Mouse (Mus musculus): ENCODE results near the gene Celsr1. TPM values are rescaled to one million over a fixed set of nuclear protein-coding genes. Genes with fewer than 3 reads are reported as not detected.

Gene Celsr1
- polyA plus RNA-seq, 1 experiment from 2014 or later: 5.1 TPM

GRCm38 (mm10) chr15:85991453-85992124 lies 42.0 kb downstream of the Celsr1 start:
- Histone ChIP-seq H3K4me2 (replicated peaks; ENCODE audit: low read depth, low read length) (no peak overlapping the region), H3K4me3 (ENCODE audit: low read depth, low read length) (no peak overlapping the region), H3K27me3 (ENCODE audit: control insufficient read depth, insufficient read depth, low read length) (no peaks in the 10 kb centered on the region), H3K4me1 (replicated peaks; ENCODE audit: control insufficient read depth, insufficient read depth, low read length) (peaks cover 14% of the 10 kb centered on the region), H3K36me3 (ENCODE audit: control insufficient read depth, insufficient read depth, low read length) (no peaks in the 10 kb centered on the region), H3K9ac (ENCODE audit: low read depth, low read length) (no peak overlapping the region), H3K9me3 (ENCODE audit: control insufficient read depth, low read length) (no peaks in the 10 kb centered on the region), H3K27ac (ENCODE audit: low read depth, low read length) (peak overlapping the region; percentile 13)
- WGBS: 59% methylated on average over 5 of the region's 5 CpGs
- ATAC-seq (ENCODE audit: low FRiP score) (no peak), DNase-seq (ENCODE audit: low spot score) (no peak)

- Histone ChIP-seq H3K4me2 (replicated peaks; ENCODE audit: low read depth, low read length) (no peak overlapping the region), H3K36me3 (ENCODE audit: control insufficient read depth, insufficient read depth, low read length) (no peaks in the 10 kb centered on the region), H3K27ac (ENCODE audit: low read depth, low read length) (no peak overlapping the region; the same call in 1 of the 2 replicates), H3K27me3 (ENCODE audit: control insufficient read depth, insufficient read depth, low read length) (no peaks in the 10 kb centered on the region), H3K9ac (ENCODE audit: low read depth, low read length) (no peak overlapping the region), H3K4me3 (ENCODE audit: low read depth, low read length) (no peak overlapping the region), H3K4me1 (replicated peaks; ENCODE audit: control insufficient read depth, insufficient read depth, low read length) (peaks cover 14% of the 10 kb centered on the region), H3K9me3 (ENCODE audit: control insufficient read depth, low read length) (no peaks in the 10 kb centered on the region)
- no peak for DNase-seq (ENCODE audit: low spot score)
- 90% methylated on average over 17 of the region's 17 CpGs for WGBS
- no peak for ATAC-seq (ENCODE audit: low FRiP score)
Observed at GRCm38 (mm10) chr15:85990696-85991443, 42.7 kb downstream of the Celsr1 start.

GRCm38 (mm10) chr15:85987896-85988295 lies 45.7 kb downstream of the Celsr1 start:
- H3K27me3 ChIP-seq (ENCODE audit: control insufficient read depth, insufficient read depth, low read length): no peaks in the 10 kb centered on the region
- no peak overlapping the region for H3K4me2 ChIP-seq (replicated peaks; ENCODE audit: low read depth, low read length)
- no peaks in the 10 kb centered on the region for H3K36me3 ChIP-seq (ENCODE audit: control insufficient read depth, insufficient read depth, low read length)
- no peak overlapping the region for H3K9ac ChIP-seq (ENCODE audit: low read depth, low read length)
- no peak for ATAC-seq (ENCODE audit: low FRiP score)
- WGBS: 80% methylated on average over 5 of the region's 5 CpGs
- DNase-seq (ENCODE audit: low spot score): no peak
- 0 out of 2 replicates have a peak, but pooled peaks cover 5% of the 10 kb centered on the region for H3K4me1 ChIP-seq (replicated peaks; ENCODE audit: control insufficient read depth, insufficient read depth, low read length)
- no peak overlapping the region for H3K4me3 ChIP-seq (ENCODE audit: low read depth, low read length)
- H3K27ac ChIP-seq (ENCODE audit: low read depth, low read length): no peak overlapping the region
- H3K9me3 ChIP-seq (ENCODE audit: control insufficient read depth, low read length): no peaks in the 10 kb centered on the region

- no peak overlapping the region for H3K27ac ChIP-seq (ENCODE audit: low read depth, low read length)
- H3K36me3 ChIP-seq (ENCODE audit: control insufficient read depth, insufficient read depth, low read length): no peaks in the 10 kb centered on the region
- no peak for ATAC-seq (ENCODE audit: low FRiP score)
- no peaks in the 10 kb centered on the region for H3K27me3 ChIP-seq (ENCODE audit: control insufficient read depth, insufficient read depth, low read length)
- H3K9me3 ChIP-seq (ENCODE audit: control insufficient read depth, low read length): no peaks in the 10 kb centered on the region
- DNase-seq (ENCODE audit: low spot score): no peak
- 0 out of 2 replicates have a peak, but pooled peaks cover 7% of the 10 kb centered on the region for H3K4me1 ChIP-seq (replicated peaks; ENCODE audit: control insufficient read depth, insufficient read depth, low read length)
- H3K4me3 ChIP-seq (ENCODE audit: low read depth, low read length): no peak overlapping the region
- WGBS: 87% methylated on average over 4 of the region's 4 CpGs
- H3K4me2 ChIP-seq (replicated peaks; ENCODE audit: low read depth, low read length): no peak overlapping the region
- H3K9ac ChIP-seq (ENCODE audit: low read depth, low read length): no peak overlapping the region
Observed at GRCm38 (mm10) chr15:85986170-85986569, 47.4 kb downstream of the Celsr1 start.

- DNase-seq (ENCODE audit: low spot score) (no peak), ATAC-seq (ENCODE audit: low FRiP score) (no peak)
- no peaks in the 10 kb centered on the region for H3K27me3 ChIP-seq (ENCODE audit: control insufficient read depth, insufficient read depth, low read length)
- H3K36me3 ChIP-seq (ENCODE audit: control insufficient read depth, insufficient read depth, low read length): no peaks in the 10 kb centered on the region
- 70% methylated on average over 4 of the region's 4 CpGs for WGBS
- H3K9ac ChIP-seq (ENCODE audit: low read depth, low read length): no peak overlapping the region
- no peak overlapping the region for H3K4me2 ChIP-seq (replicated peaks; ENCODE audit: low read depth, low read length)
- no peak overlapping the region for H3K4me3 ChIP-seq (ENCODE audit: low read depth, low read length)
- no peaks in the 10 kb centered on the region for H3K9me3 ChIP-seq (ENCODE audit: control insufficient read depth, low read length)
- H3K27ac ChIP-seq (ENCODE audit: low read depth, low read length): no peak overlapping the region
- 0 out of 2 replicates have a peak, but pooled peaks cover 7% of the 10 kb centered on the region for H3K4me1 ChIP-seq (replicated peaks; ENCODE audit: control insufficient read depth, insufficient read depth, low read length)
Observed at GRCm38 (mm10) chr15:85985601-85986000, 48.0 kb downstream of the Celsr1 start.

- no peak for ATAC-seq (ENCODE audit: low FRiP score)
- no peaks in the 10 kb centered on the region for H3K36me3 ChIP-seq (ENCODE audit: control insufficient read depth, insufficient read depth, low read length)
- no peak overlapping the region for H3K4me2 ChIP-seq (replicated peaks; ENCODE audit: low read depth, low read length)
- H3K9me3 ChIP-seq (ENCODE audit: control insufficient read depth, low read length): no peaks in the 10 kb centered on the region
- no peak overlapping the region for H3K9ac ChIP-seq (ENCODE audit: low read depth, low read length)
- no peaks in the 10 kb centered on the region for H3K27me3 ChIP-seq (ENCODE audit: control insufficient read depth, insufficient read depth, low read length)
- 0 out of 2 replicates have a peak, but pooled peaks cover 7% of the 10 kb centered on the region for H3K4me1 ChIP-seq (replicated peaks; ENCODE audit: control insufficient read depth, insufficient read depth, low read length)
- H3K27ac ChIP-seq (ENCODE audit: low read depth, low read length): no peak overlapping the region
- no peak overlapping the region for H3K4me3 ChIP-seq (ENCODE audit: low read depth, low read length)
- no peak for DNase-seq (ENCODE audit: low spot score)
- 91% methylated on average over 7 of the region's 7 CpGs for WGBS
Observed at GRCm38 (mm10) chr15:85983131-85983530, 50.4 kb downstream of the Celsr1 start.

- H3K9ac ChIP-seq (ENCODE audit: low read depth, low read length): no peak overlapping the region
- H3K27ac ChIP-seq (ENCODE audit: low read depth, low read length): no peak overlapping the region
- no peaks in the 10 kb centered on the region for H3K9me3 ChIP-seq (ENCODE audit: control insufficient read depth, low read length)
- 0 out of 2 replicates have a peak, but pooled peaks cover 7% of the 10 kb centered on the region for H3K4me1 ChIP-seq (replicated peaks; ENCODE audit: control insufficient read depth, insufficient read depth, low read length)
- no peak overlapping the region for H3K4me3 ChIP-seq (ENCODE audit: low read depth, low read length)
- 60% methylated on average over 3 of the region's 3 CpGs for WGBS
- H3K4me2 ChIP-seq (replicated peaks; ENCODE audit: low read depth, low read length): no peak overlapping the region
- ATAC-seq (ENCODE audit: low FRiP score) (no peak), DNase-seq (ENCODE audit: low spot score) (no peak)
- H3K36me3 ChIP-seq (ENCODE audit: control insufficient read depth, insufficient read depth, low read length): no peaks in the 10 kb centered on the region
- no peaks in the 10 kb centered on the region for H3K27me3 ChIP-seq (ENCODE audit: control insufficient read depth, insufficient read depth, low read length)
Observed at GRCm38 (mm10) chr15:85982416-85982775, 51.2 kb downstream of the Celsr1 start.

GRCm38 (mm10) chr15:85981768-85982415 lies 51.7 kb downstream of the Celsr1 start:
- Histone ChIP-seq H3K4me2 (replicated peaks; ENCODE audit: low read depth, low read length) (no peak overlapping the region), H3K36me3 (ENCODE audit: control insufficient read depth, insufficient read depth, low read length) (no peaks in the 10 kb centered on the region), H3K4me3 (ENCODE audit: low read depth, low read length) (no peak overlapping the region), H3K27me3 (ENCODE audit: control insufficient read depth, insufficient read depth, low read length) (no peaks in the 10 kb centered on the region), H3K4me1 (replicated peaks; ENCODE audit: control insufficient read depth, insufficient read depth, low read length) (0 out of 2 replicates have a peak, but pooled peaks cover 7% of the 10 kb centered on the region), H3K27ac (ENCODE audit: low read depth, low read length) (no peak overlapping the region), H3K9ac (ENCODE audit: low read depth, low read length) (no peak overlapping the region), H3K9me3 (ENCODE audit: control insufficient read depth, low read length) (no peaks in the 10 kb centered on the region)
- no peak for DNase-seq (ENCODE audit: low spot score)
- 27% methylated on average over 11 of the region's 11 CpGs for WGBS
- no peak for ATAC-seq (ENCODE audit: low FRiP score)

Measured in hindbrain, embryonic 11.5 days (tissue).